Mouse (Mus musculus): Measurements from ENCODE around the gene Znrf4. TPM values are rescaled to one million over a fixed set of nuclear protein-coding genes. Genes with fewer than 3 reads are reported as not detected.

The Znrf4 gene
- polyA plus RNA-seq, 1 experiment: not detected

GRCm38 (mm10) chr17:56493841-56494240 lies 18.4 kb downstream of the Znrf4 start:
- no peak for TF ChIP-seq MAX (IDR thresholded peaks at IDR 0.05)
- TF ChIP-seq MYOG (IDR thresholded peaks at IDR 0.05; ENCODE audit: control insufficient read depth, extremely low read depth, insufficient read length): no peak
- no peak for TF ChIP-seq MYOD1 (IDR thresholded peaks at IDR 0.05; ENCODE audit: control insufficient read depth, insufficient read length, low read depth)
- no peak for TF ChIP-seq CTCF (IDR thresholded peaks at IDR 0.05; ENCODE audit: control insufficient read depth, insufficient read depth, insufficient read length)
- TF ChIP-seq USF1 (IDR thresholded peaks at IDR 0.05; ENCODE audit: low read depth): no peak
- TF ChIP-seq FOSL1 (IDR thresholded peaks at IDR 0.05; ENCODE audit: insufficient read depth, low read length, poor library complexity, severe bottlenecking): no peak
- TF ChIP-seq CEBPB (IDR thresholded peaks at IDR 0.05; ENCODE audit: low read depth): no peak

GRCm38 (mm10) chr17:56490438-56491152 lies 21.6 kb downstream of the Znrf4 start:
- no peaks in the 10 kb centered on the region for H3K27me3 ChIP-seq (ENCODE audit: control insufficient read depth, insufficient read depth, insufficient read length)
- H3K36me3 ChIP-seq (ENCODE audit: control insufficient read depth, insufficient read depth): no peaks in the 10 kb centered on the region
- no peak overlapping the region for H3K4me3 ChIP-seq (ENCODE audit: insufficient read depth, poor library complexity, severe bottlenecking)
- H3ac ChIP-seq (ENCODE audit: control insufficient read depth, insufficient read length, low read depth): no peak overlapping the region
- no peaks in the 10 kb centered on the region for H3K79me2 ChIP-seq (ENCODE audit: control insufficient read depth, insufficient read depth)
- TF ChIP-seq CEBPB (IDR thresholded peaks at IDR 0.05; ENCODE audit: low read depth) (no peak), MYOG (IDR thresholded peaks at IDR 0.05; ENCODE audit: control insufficient read depth, extremely low read depth, insufficient read length) (no peak), MYOD1 (IDR thresholded peaks at IDR 0.05; ENCODE audit: control insufficient read depth, insufficient read length, low read depth) (peak; percentile 90)
- no peaks in the 10 kb centered on the region for H3K79me3 ChIP-seq (ENCODE audit: low read depth)

More at GRCm38 (mm10) chr17:56493841-56494240, 18.4 kb downstream of the Znrf4 start:
- Histone ChIP-seq H3K27me3 (ENCODE audit: control insufficient read depth, insufficient read depth, insufficient read length) (peaks cover 3% of the 10 kb centered on the region), H3K36me3 (ENCODE audit: control insufficient read depth, insufficient read depth) (no peaks in the 10 kb centered on the region), H3K79me2 (ENCODE audit: control insufficient read depth, insufficient read depth) (no peaks in the 10 kb centered on the region), H3ac (ENCODE audit: control insufficient read depth, insufficient read length, low read depth) (no peak overlapping the region), H3K4me3 (ENCODE audit: insufficient read depth, poor library complexity, severe bottlenecking) (no peak overlapping the region), H3K79me3 (ENCODE audit: low read depth) (no peaks in the 10 kb centered on the region)

- Histone ChIP-seq H3K4me3 (ENCODE audit: insufficient read depth, poor library complexity, severe bottlenecking) (no peak overlapping the region), H3K79me2 (ENCODE audit: control insufficient read depth, insufficient read depth) (no peaks in the 10 kb centered on the region), H3K27me3 (ENCODE audit: control insufficient read depth, insufficient read depth, insufficient read length) (no peaks in the 10 kb centered on the region), H3K36me3 (ENCODE audit: control insufficient read depth, insufficient read depth) (no peaks in the 10 kb centered on the region), H3ac (ENCODE audit: control insufficient read depth, insufficient read length, low read depth) (no peak overlapping the region), H3K79me3 (ENCODE audit: low read depth) (no peaks in the 10 kb centered on the region)
- TF ChIP-seq CEBPB (IDR thresholded peaks at IDR 0.05; ENCODE audit: low read depth): no peak
- TF ChIP-seq MYOD1 (IDR thresholded peaks at IDR 0.05; ENCODE audit: control insufficient read depth, insufficient read length, low read depth): no peak
- no peak for TF ChIP-seq FOSL1 (IDR thresholded peaks at IDR 0.05; ENCODE audit: insufficient read depth, low read length, poor library complexity, severe bottlenecking)
- TF ChIP-seq USF1 (IDR thresholded peaks at IDR 0.05; ENCODE audit: low read depth): no peak
- no peak for TF ChIP-seq MAX (IDR thresholded peaks at IDR 0.05)
- TF ChIP-seq CTCF (IDR thresholded peaks at IDR 0.05; ENCODE audit: control insufficient read depth, insufficient read depth, insufficient read length): no peak
- TF ChIP-seq MYOG (IDR thresholded peaks at IDR 0.05; ENCODE audit: control insufficient read depth, extremely low read depth, insufficient read length): no peak
These were observed 24.2 kb downstream of the Znrf4 start for GRCm38 (mm10) chr17:56488028-56488427.

- Histone ChIP-seq H3ac (ENCODE audit: control insufficient read depth, insufficient read length, low read depth) (no peak overlapping the region), H3K4me3 (ENCODE audit: insufficient read depth, poor library complexity, severe bottlenecking) (no peak overlapping the region), H3K79me2 (ENCODE audit: control insufficient read depth, insufficient read depth) (no peaks in the 10 kb centered on the region), H3K36me3 (ENCODE audit: control insufficient read depth, insufficient read depth) (no peaks in the 10 kb centered on the region), H3K27me3 (ENCODE audit: control insufficient read depth, insufficient read depth, insufficient read length) (no peaks in the 10 kb centered on the region), H3K79me3 (ENCODE audit: low read depth) (no peaks in the 10 kb centered on the region)
- peak; percentile 48 for TF ChIP-seq MAX (IDR thresholded peaks at IDR 0.05)
- peak; percentile 40 for TF ChIP-seq MYOD1 (IDR thresholded peaks at IDR 0.05; ENCODE audit: control insufficient read depth, insufficient read length, low read depth)
- no peak for TF ChIP-seq CEBPB (IDR thresholded peaks at IDR 0.05; ENCODE audit: low read depth)
- TF ChIP-seq FOSL1 (IDR thresholded peaks at IDR 0.05; ENCODE audit: insufficient read depth, low read length, poor library complexity, severe bottlenecking): no peak
- TF ChIP-seq CTCF (IDR thresholded peaks at IDR 0.05; ENCODE audit: control insufficient read depth, insufficient read depth, insufficient read length): peak; percentile 37
- no peak for TF ChIP-seq USF1 (IDR thresholded peaks at IDR 0.05; ENCODE audit: low read depth)
- no peak for TF ChIP-seq MYOG (IDR thresholded peaks at IDR 0.05; ENCODE audit: control insufficient read depth, extremely low read depth, insufficient read length)
These were observed 24.8 kb downstream of the Znrf4 start for GRCm38 (mm10) chr17:56487441-56487888.

- Histone ChIP-seq H3K27me3 (ENCODE audit: control insufficient read depth, insufficient read depth, insufficient read length) (no peaks in the 10 kb centered on the region), H3K4me3 (ENCODE audit: insufficient read depth, poor library complexity, severe bottlenecking) (no peak overlapping the region), H3ac (ENCODE audit: control insufficient read depth, insufficient read length, low read depth) (no peak overlapping the region), H3K79me3 (ENCODE audit: low read depth) (no peaks in the 10 kb centered on the region), H3K79me2 (ENCODE audit: control insufficient read depth, insufficient read depth) (no peaks in the 10 kb centered on the region), H3K36me3 (ENCODE audit: control insufficient read depth, insufficient read depth) (no peaks in the 10 kb centered on the region)
- TF ChIP-seq CEBPB (IDR thresholded peaks at IDR 0.05; ENCODE audit: low read depth) (no peak), FOSL1 (IDR thresholded peaks at IDR 0.05; ENCODE audit: insufficient read depth, low read length, poor library complexity, severe bottlenecking) (no peak), MAX (IDR thresholded peaks at IDR 0.05) (no peak), USF1 (IDR thresholded peaks at IDR 0.05; ENCODE audit: low read depth) (no peak), MYOD1 (IDR thresholded peaks at IDR 0.05; ENCODE audit: control insufficient read depth, insufficient read length, low read depth) (no peak), CTCF (IDR thresholded peaks at IDR 0.05; ENCODE audit: control insufficient read depth, insufficient read depth, insufficient read length) (no peak), MYOG (IDR thresholded peaks at IDR 0.05; ENCODE audit: control insufficient read depth, extremely low read depth, insufficient read length) (no peak)
These were observed 26.3 kb downstream of the Znrf4 start for GRCm38 (mm10) chr17:56485926-56486325.

Measured in C2C12 (cell line).